Mouse (Mus musculus) heart, embryonic 12.5 days (tissue): Measurements from ENCODE around the gene Pank4. TPM values are rescaled to one million over a fixed set of nuclear protein-coding genes. Genes with fewer than 3 reads are reported as not detected.

Experiments
- ATAC-seq: fragments of 200-750 bp; cut with Nextera tagmentation; 2 replicates; pipeline ENCODE4 v1.8.0; 2017; ENCODE audit warnings: moderate TSS enrichment, moderate library complexity; ENCODE audit not compliant: insufficient number of reproducible peaks, low FRiP score
- H3K27ac ChIP-seq: fragments of 300-500 bp; sonication (generic); 2 replicates; pipeline ENCODE4 v1.5.1; 2016; ENCODE audit warnings: mild to moderate bottlenecking, moderate library complexity; ENCODE audit not compliant: poor library complexity, severe bottlenecking
- H3K27me3 ChIP-seq: fragments of 300-500 bp; sonication (generic); replicated peaks from 2 replicates; pipeline ENCODE4 v1.6.1; 2016; ENCODE audit warnings: mild to moderate bottlenecking, moderate library complexity
- H3K36me3 ChIP-seq: fragments of 300-500 bp; sonication (generic); 2 replicates; pipeline ENCODE4 v1.6.1; 2016; ENCODE audit warnings: mild to moderate bottlenecking, moderate library complexity
- H3K4me1 ChIP-seq: fragments of 300-500 bp; sonication (generic); replicated peaks from 2 replicates; pipeline ENCODE4 v1.6.1; 2016; ENCODE audit warnings: mild to moderate bottlenecking
- H3K4me2 ChIP-seq: fragments of 300-500 bp; sonication (generic); 2 replicates; pipeline ENCODE4 v1.6.1; 2016; ENCODE audit warnings: mild to moderate bottlenecking, moderate library complexity
- H3K4me3 ChIP-seq: fragments of 300-500 bp; sonication (generic); 2 replicates; pipeline ENCODE4 v1.5.1; 2016; ENCODE audit warnings: mild to moderate bottlenecking
- H3K9ac ChIP-seq: fragments of 300-500 bp; sonication (generic); 2 replicates; pipeline ENCODE4 v1.6.1; 2016; ENCODE audit warnings: mild to moderate bottlenecking, moderate library complexity
- H3K9me3 ChIP-seq: fragments of 300-500 bp; sonication (generic); replicated peaks from 2 replicates; pipeline ENCODE4 v1.6.1; 2016; ENCODE audit warnings: mild to moderate bottlenecking, moderate library complexity
- WGBS: fragments of 180-500 bp; shearing (Covaris S2); methylation state at CpG from one replicate; pipeline ENCODE4 v1.1.7; 2016; 5-methylcytosine and 5-hydroxymethylcytosine counted together
- polyA plus RNA-seq: library from polyadenylated mRNA; unstranded; fragments of >200 nt; fragmentation: Nextera tagmentation; extraction: Ambion mirVana; gene quantifications from 2 replicates; pipeline ENCODE4 v1.2.1, GENCODE M21; 2016

The Pank4 gene
- 45.7 and 46.2 TPM in 2 replicates for polyA plus RNA-seq

DNA sequence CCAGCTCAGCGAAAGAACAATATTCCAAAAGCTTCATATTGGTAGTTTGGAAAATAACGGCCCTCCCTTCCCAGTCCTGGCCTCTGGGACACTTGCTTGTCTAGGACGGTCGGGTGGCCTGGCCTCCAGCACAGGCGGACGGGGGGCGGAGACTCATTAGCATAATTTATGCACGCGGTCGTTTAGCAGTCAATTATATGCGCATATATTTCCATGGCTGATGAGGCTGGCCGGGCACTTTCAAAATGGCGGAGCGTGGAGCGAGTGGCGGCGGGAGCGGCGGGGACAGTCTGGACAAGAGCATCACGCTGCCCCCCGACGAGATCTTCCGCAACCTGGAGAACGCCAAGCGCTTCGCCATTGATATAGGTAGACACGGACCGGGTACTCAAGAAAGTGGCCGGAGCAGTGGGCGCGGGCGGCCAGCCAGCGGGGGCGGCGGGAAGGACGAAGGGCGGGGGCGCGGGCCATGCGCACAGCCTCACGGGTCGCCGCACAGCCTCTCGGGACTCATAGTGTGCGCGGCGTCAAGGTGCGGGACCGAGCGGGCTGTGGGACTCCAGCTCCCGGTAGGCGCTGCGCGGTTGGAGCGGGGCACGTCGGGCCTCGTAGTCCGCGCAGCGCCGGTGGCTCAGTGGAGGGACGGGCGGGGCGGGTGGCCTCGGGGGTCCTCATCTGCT is at the start of gene Pank4:
Gene Pank4, plus strand, starts transcription at position 223 of the 680 bp plus-strand sequence.
- H3K9ac ChIP-seq, result peak within 1 kb of the TSS; percentile 92
- no peaks in the 10 kb centered on the region for H3K9me3 ChIP-seq
- peaks cover 45% of the 10 kb centered on the region for H3K27me3 ChIP-seq
- H3K4me2 ChIP-seq, result peak within 1 kb of the TSS; percentile 81
- H3K4me1 ChIP-seq, result peaks cover 64% of the 10 kb centered on the region
- WGBS, result under 1% methylated on average over 66 of the region's 66 CpGs
- peak; percentile 94 for ATAC-seq
- peak within 1 kb of the TSS; percentile 84 for H3K27ac ChIP-seq
- H3K4me3 ChIP-seq, result peak within 1 kb of the TSS; percentile 91
- peaks cover 7% of the 10 kb centered on the region for H3K36me3 ChIP-seq

DNA sequence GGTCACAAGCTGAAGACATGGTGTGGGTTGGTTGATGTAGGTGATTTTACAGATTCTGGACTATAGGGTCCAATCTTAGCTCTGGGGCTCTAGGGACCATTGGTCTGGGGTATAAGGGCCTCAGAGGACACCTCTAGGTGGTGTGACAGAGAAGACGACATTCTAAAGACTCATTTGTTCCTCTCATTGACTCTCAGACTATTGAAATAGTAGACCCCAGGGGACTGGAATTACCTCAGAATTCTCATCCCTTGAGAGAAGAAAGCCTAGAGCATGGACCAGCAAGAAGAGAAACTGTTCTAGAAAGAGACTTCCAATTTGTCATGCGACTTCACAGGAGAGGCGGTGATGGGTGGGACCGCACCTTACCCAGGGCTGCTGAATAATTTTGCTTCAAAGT is 49.7 kb upstream of the Pank4 start:
- H3K36me3 ChIP-seq, result no peaks in the 10 kb centered on the region
- H3K4me3 ChIP-seq, result no peak overlapping the region
- ATAC-seq, result no peak
- no peak overlapping the region for H3K4me2 ChIP-seq
- 97% methylated on average over 4 of the region's 4 CpGs for WGBS
- no peaks in the 10 kb centered on the region for H3K9me3 ChIP-seq
- no peak overlapping the region for H3K9ac ChIP-seq
- peaks cover 12% of the 10 kb centered on the region for H3K4me1 ChIP-seq
- H3K27me3 ChIP-seq, result no peaks in the 10 kb centered on the region
- H3K27ac ChIP-seq, result no peak overlapping the region

DNA sequence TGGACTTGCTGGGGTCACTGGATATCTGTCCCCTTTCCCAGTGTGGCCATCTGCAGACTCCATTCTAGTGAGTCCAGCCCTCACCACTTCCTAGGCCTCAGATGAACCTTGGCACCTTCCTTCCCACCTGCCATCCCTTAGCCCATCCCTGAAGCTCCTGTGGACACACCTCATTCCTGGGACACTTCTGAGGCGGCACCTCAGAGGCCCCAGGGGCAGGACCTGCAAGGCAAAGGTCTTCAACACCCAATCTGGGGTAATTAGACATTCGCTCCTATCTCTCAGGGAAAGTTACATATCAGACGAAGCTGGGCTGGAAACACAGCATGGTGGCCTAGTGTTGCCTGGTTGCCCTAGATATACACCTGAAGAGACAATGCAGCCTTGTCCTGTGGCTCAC is 49.2 kb upstream of the Pank4 start:
- Histone ChIP-seq H3K9me3 (no peaks in the 10 kb centered on the region), H3K4me3 (no peak overlapping the region), H3K9ac (no peak overlapping the region), H3K4me1 (peaks cover 12% of the 10 kb centered on the region), H3K27ac (no peak overlapping the region), H3K27me3 (no peaks in the 10 kb centered on the region), H3K36me3 (no peaks in the 10 kb centered on the region), H3K4me2 (no peak overlapping the region)
- no peak for ATAC-seq
- WGBS, result 69% methylated on average over 3 of the region's 3 CpGs

DNA sequence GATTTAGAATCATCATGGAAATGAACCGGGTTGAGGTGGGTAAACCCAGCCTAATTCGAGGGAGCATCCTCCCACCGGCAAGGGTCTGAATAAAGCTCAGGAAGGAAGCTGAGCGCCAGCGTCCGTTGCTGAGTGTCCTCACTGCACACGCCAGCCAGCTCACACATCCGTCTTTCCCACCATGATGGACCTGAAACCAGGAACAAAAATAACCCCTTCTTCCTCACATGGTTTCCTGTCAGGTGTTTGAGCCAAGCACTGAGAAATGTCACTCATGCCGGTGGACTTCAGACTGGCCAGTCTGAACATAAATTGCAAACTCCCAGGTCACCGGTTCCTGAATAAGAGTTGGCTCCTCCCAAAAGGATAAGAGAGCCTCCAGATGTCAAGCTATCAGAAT is 48.6 kb upstream of the Pank4 start:
- no peaks in the 10 kb centered on the region for H3K9me3 ChIP-seq
- H3K9ac ChIP-seq, result no peak overlapping the region
- H3K4me1 ChIP-seq, result peaks cover 10% of the 10 kb centered on the region
- H3K27ac ChIP-seq, result no peak overlapping the region
- no peaks in the 10 kb centered on the region for H3K36me3 ChIP-seq
- no peak overlapping the region for H3K4me3 ChIP-seq
- 54% methylated on average over 10 of the region's 10 CpGs for whole genome bisulfite sequencing
- H3K27me3 ChIP-seq, result no peaks in the 10 kb centered on the region
- H3K4me2 ChIP-seq, result no peak overlapping the region
- ATAC-seq, result no peak

DNA sequence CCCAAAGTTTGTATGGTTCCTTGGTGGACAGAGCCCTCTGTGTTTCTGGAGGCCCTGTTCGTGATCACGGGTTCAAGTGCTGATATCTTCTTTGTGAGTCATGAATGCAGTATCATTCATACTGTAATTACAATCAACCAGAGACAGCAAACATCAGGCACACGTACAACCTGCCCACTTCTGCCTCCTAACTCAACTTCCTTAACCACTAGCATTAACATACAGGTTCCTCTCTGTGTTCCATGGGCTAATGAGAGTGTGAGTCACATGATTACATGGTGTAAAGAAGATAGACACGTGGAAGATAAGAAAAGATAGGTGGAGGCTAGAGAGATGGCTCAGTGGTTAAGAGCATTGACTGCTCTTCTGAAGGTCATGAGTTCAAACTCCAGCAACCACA is 47.3 kb upstream of the Pank4 start:
- H3K4me1 ChIP-seq, result no peaks in the 10 kb centered on the region
- no peak overlapping the region for H3K4me2 ChIP-seq
- no peak for ATAC-seq
- no peak overlapping the region for H3K27ac ChIP-seq
- WGBS, result 66% methylated on average over 4 of the region's 4 CpGs
- no peak overlapping the region for H3K9ac ChIP-seq
- no peaks in the 10 kb centered on the region for H3K36me3 ChIP-seq
- H3K9me3 ChIP-seq, result no peaks in the 10 kb centered on the region
- no peak overlapping the region for H3K4me3 ChIP-seq
- H3K27me3 ChIP-seq, result no peaks in the 10 kb centered on the region

DNA sequence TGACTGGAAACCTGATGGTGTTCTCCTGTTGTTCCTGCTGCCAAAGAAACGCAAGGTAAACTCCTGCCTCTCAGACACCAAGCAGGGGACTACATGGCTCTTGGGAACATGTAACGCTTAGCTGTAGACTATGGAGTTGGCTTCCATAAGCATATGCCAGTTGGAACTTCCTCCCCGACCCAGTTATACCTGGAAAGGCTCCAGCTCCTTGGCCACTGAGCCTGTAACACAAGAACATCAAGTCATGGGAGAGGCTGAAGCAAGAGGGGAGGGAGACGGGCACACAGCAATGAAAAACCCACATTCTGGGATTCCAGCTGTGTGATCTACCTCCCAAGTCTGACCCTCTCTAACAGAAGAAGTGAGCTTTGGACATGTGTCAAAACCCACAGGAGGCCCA is 41.6 kb upstream of the Pank4 start:
- 0 out of 2 replicates have a peak, but pooled peaks cover 4% of the 10 kb centered on the region for H3K9me3 ChIP-seq
- no peaks in the 10 kb centered on the region; the same call in 1 of the 2 replicates for H3K27me3 ChIP-seq
- no peak overlapping the region for H3K27ac ChIP-seq
- H3K9ac ChIP-seq, result no peak overlapping the region
- H3K36me3 ChIP-seq, result no peaks in the 10 kb centered on the region
- peaks cover 6% of the 10 kb centered on the region for H3K4me1 ChIP-seq
- H3K4me2 ChIP-seq, result no peak overlapping the region
- 77% methylated on average over 4 of the region's 4 CpGs for WGBS
- no peak overlapping the region for H3K4me3 ChIP-seq
- ATAC-seq, result no peak

DNA sequence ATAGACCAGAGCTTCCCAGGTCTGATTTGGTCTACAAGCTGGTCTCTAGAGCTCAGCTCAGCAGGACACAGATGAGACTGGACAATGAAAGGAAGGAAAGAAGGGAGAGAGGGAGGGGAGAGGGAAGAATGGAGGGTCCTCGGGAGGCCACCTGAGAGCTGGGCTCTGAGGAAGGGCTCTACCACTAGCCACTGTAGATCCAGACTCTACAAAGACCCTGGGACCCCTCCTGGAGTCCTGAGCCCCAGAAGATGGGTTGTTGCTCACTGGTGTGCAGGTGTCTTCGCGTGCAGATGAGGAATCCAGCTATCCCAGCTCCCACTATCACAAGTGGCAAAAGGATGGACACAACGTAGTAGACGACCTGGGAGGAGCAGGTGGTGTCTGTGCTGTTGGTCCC is 41.0 kb upstream of the Pank4 start:
- WGBS, result 80% methylated on average over 5 of the region's 5 CpGs
- Histone ChIP-seq H3K27ac (no peak overlapping the region), H3K9ac (no peak overlapping the region), H3K27me3 (no peaks in the 10 kb centered on the region; the same call in 1 of the 2 replicates), H3K36me3 (no peaks in the 10 kb centered on the region), H3K4me3 (no peak overlapping the region), H3K9me3 (0 out of 2 replicates have a peak, but pooled peaks cover 4% of the 10 kb centered on the region), H3K4me1 (peaks cover 12% of the 10 kb centered on the region), H3K4me2 (no peak overlapping the region)
- no peak for ATAC-seq

DNA sequence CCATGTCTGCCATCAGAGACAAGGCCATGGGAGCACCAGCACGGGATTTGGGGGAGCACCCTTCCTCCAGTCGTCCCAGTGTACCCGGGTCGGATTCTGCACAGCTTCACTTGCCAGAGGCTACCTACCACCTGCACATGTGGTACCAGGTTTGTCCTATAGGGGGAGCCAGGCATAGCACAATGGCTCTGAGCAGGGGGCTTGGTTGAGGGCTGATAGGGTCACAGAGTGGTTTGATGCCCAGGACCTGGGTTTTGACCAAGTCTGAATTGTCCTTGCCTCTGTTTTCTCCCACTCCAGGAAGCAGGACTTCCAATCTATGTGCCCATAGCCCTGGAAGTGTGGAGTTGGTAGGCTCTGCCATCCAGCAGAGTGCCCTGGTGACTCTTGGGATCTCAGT is 38.5 kb upstream of the Pank4 start:
- no peak overlapping the region for H3K9ac ChIP-seq
- peak overlapping the region; percentile 46; the same call in 1 of the 2 replicates for H3K4me2 ChIP-seq
- ATAC-seq, result no peak
- no peaks in the 10 kb centered on the region for H3K36me3 ChIP-seq
- 0 out of 2 replicates have a peak, but pooled peaks cover 4% of the 10 kb centered on the region for H3K9me3 ChIP-seq
- no peaks in the 10 kb centered on the region; the same call in 1 of the 2 replicates for H3K27me3 ChIP-seq
- no peak overlapping the region for H3K4me3 ChIP-seq
- peaks cover 21% of the 10 kb centered on the region for H3K4me1 ChIP-seq
- 40% methylated on average over 4 of the region's 4 CpGs for WGBS
- no peak overlapping the region for H3K27ac ChIP-seq

DNA sequence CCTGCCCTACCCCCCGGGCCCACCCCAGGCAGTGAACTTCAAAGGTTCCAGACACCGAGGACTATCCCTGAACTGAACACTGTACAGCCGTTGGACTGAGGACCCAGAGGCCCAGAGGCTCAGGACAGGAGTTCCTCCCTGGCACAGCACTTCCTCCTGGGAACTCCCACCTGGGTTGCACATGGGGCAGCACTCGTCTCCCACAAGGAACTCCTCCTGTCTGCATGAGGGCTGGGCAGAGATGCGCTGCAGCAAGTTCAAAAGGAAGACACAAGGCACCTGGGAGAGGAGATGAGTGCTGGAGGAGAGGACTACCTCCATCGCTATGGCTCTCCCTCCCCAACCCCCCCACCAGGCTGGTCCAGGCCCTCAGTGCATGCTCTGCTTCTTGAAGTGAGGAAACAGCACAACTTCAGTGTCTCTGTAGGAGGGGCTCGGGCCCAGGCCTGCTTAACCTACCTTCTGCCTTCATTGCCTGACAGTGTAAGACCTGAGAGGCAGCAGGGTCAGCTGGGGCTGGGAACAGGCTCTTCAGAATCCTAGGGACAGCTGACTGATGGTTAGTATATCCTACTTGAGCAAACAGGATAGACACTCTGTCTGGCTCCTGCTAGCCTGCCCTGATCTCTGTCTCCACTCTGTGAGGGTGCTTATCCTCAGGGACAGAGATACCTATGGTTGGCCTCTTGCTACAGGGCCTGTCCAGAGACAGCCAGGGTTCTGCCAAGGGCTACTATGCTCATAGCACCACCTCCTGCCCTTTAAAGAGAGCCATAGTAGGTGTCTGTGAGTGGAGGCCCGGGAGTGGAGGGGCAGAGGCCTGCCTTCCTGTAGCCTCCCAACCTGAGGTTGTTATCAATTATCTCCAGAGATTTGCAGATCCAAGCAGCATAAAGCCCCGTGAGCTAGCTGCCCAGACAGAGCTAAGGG is 36.7 kb upstream of the Pank4 start:
- Histone ChIP-seq H3K27me3 (no peaks in the 10 kb centered on the region; the same call in 1 of the 2 replicates), H3K4me3 (peak overlapping the region; percentile 22), H3K9ac (peak overlapping the region; percentile 52), H3K4me1 (peaks cover 21% of the 10 kb centered on the region), H3K27ac (peak overlapping the region; percentile 1; the same call in 1 of the 2 replicates), H3K4me2 (peak overlapping the region; percentile 46), H3K36me3 (no peaks in the 10 kb centered on the region), H3K9me3 (0 out of 2 replicates have a peak, but pooled peaks cover 4% of the 10 kb centered on the region)
- ATAC-seq, result peak; percentile 44
- 55% methylated on average over 9 of the region's 9 CpGs for WGBS

DNA sequence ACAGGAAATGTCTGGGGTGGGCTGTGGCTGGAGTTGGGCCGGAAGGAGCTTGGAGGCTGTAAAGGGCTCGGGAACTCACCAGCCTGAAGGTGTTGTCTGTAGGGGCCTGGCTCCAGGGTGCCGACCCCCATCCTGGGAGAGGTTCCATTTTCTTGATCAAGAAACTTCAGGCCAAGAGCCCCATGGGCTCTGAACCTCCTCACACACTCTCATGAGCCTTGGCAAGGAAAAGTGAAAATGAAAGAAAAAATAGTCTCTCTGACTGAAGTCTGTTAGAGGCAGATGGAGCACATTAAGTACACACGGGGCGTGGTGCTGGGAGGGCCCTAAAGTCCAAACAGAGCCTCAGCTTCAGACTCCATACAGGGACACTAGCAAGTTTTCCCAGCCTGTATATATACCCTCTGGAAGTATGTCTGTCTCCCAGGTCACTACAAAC is 36.0 kb upstream of the Pank4 start:
- H3K36me3 ChIP-seq, result no peaks in the 10 kb centered on the region
- H3K4me1 ChIP-seq, result peaks cover 21% of the 10 kb centered on the region
- peak overlapping the region; percentile 46 for H3K4me2 ChIP-seq
- H3K27ac ChIP-seq, result peak overlapping the region; percentile 19; the same call in 1 of the 2 replicates
- peak overlapping the region; percentile 22 for H3K4me3 ChIP-seq
- 0 out of 2 replicates have a peak, but pooled peaks cover 4% of the 10 kb centered on the region for H3K9me3 ChIP-seq
- ATAC-seq, result peak; percentile 65; the same call in 1 of the 2 replicates
- H3K9ac ChIP-seq, result no peak overlapping the region; the same call in 1 of the 2 replicates
- WGBS, result 42% methylated on average over 5 of the region's 5 CpGs
- peaks cover 6% of the 10 kb centered on the region; the same call in 1 of the 2 replicates for H3K27me3 ChIP-seq
